Mouse (Mus musculus) cortical plate, adult 2 months (tissue): ENCODE measurements at regions not wholly inside any gene's neighbourhood (a gene's known extent, or its start where the extent isn't known, plus 50 kb on each side); places are given as distances from the start of the nearest gene placed in this dataset.

ENCODE experiments used
- CTCF ChIP-seq: fragments of 200-500 bp; IDR thresholded peaks from 2 replicates; pipeline ENCODE4 v1.5.1; 2011; ENCODE audit warnings: mild to moderate bottlenecking, control low read depth, low read length; ENCODE audit not compliant: insufficient read depth; ENCODE audit errors: extremely low read depth
- POLR2A ChIP-seq: fragments of 200-500 bp; IDR thresholded peaks from 2 replicates; pipeline ENCODE4 v1.6.1; 2011; ENCODE audit warnings: mild to moderate bottlenecking, low read length, control low read depth; ENCODE audit not compliant: insufficient read depth; ENCODE audit errors: extremely low read depth

DNA sequence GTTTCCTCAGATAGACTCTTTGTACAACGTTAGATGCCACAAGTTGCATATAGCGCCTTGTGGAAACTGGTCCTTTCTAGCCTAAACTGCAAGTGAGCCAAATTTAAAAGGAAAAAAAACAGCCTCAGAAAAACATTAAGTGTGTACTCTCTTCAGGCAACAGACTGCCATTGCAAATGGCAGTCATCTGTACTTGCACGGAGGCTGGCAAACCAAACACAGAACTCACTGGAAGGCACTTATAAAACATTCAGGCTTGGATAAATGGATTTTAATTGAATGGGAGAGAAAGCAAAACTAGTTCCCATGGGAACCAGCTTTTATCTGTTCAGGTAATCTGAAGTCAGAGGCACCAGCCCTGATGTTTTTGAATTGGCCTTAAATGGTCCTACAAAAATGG lies 133.7 kb downstream of the Gm9195 start:
- TF ChIP-seq CTCF, result no peak
- TF ChIP-seq POLR2A, result no peak
